In the genomic region with DNA sequence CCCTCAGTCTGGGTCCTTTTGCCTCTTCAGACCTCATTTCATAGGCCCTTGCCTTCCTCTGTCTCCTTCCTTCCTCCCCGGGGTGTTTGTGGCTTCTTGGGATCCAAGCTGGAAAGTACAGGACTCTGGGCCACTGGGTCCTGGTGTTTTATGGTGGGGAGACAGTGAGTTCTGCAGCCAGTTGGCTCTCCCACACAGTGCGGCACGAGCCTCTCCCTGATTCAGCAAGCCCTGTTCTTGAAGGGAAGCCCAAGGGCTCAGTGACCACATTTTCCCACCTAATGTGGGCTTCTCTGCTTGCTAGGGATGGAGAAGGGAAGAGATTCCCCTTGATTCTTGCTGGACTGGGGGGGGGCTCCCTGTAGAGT, we compare ENCODE assay signal across 8 mouse cellular contexts. TPM values are rescaled to one million over a fixed set of nuclear protein-coding genes. Genes with fewer than 3 reads are reported as not detected.
DNase-seq lines count a peak whose midpoint lies in the region; ATAC-seq and TF ChIP-seq lines count a peak whose summit lies in the region.

No protein-coding gene starts in this region.

- peaks cover 87% of the 10 kb centered on the region for H3K4me1 ChIP-seq in megakaryocyte, embryonic 14.5 days
- peaks cover 84% of the 10 kb centered on the region for H3K4me1 ChIP-seq in limb, embryonic 14.5 days (ENCODE audit: control insufficient read depth, insufficient read depth, low read length)
- H3K4me1 ChIP-seq in testis, adult 2 months (ENCODE audit: control insufficient read depth, insufficient read depth, low read length): peaks cover 73% of the 10 kb centered on the region

- intact Hi-C loops in left cerebral cortex, postnatal 10 days (cut with DNase I): no loop called here

- no peaks in the 10 kb centered on the region for H3K36me3 ChIP-seq in megakaryocyte, embryonic 14.5 days (replicated peaks; ENCODE audit: low read length)
- peaks cover 10% of the 10 kb centered on the region for H3K36me3 ChIP-seq in limb, embryonic 14.5 days (ENCODE audit: control insufficient read depth, insufficient read depth, low read length)
- no peaks in the 10 kb centered on the region for H3K36me3 ChIP-seq in testis, adult 2 months (ENCODE audit: control insufficient read depth, insufficient read depth, low read length)

- no peak for TF ChIP-seq CTCF in testis, adult 2 months (IDR thresholded peaks at IDR 0.05; ENCODE audit: control insufficient read depth, insufficient read depth, insufficient replicate concordance, low read depth, low read length)

- peak overlapping the region; percentile 93 for H3K4me3 ChIP-seq in megakaryocyte, embryonic 14.5 days (replicated peaks)
- H3K4me3 ChIP-seq in limb, embryonic 14.5 days (replicated peaks; ENCODE audit: low read length): peak overlapping the region; percentile 75
- peak overlapping the region; percentile 88 for H3K4me3 ChIP-seq in testis, adult 2 months (ENCODE audit: control insufficient read depth, low read depth, low read length)

- H3K4me2 ChIP-seq in limb, embryonic 14.5 days (replicated peaks; ENCODE audit: low read depth, low read length, severe bottlenecking): peak overlapping the region; percentile 90

- peak overlapping the region; percentile 86 for H3K27ac ChIP-seq in limb, embryonic 14.5 days (replicated peaks; ENCODE audit: low read depth, low read length)
- peak overlapping the region; percentile 92 for H3K27ac ChIP-seq in testis, adult 2 months (ENCODE audit: control insufficient read depth, insufficient read depth, low read depth, low read length)

- peaks cover 95% of the 10 kb centered on the region for H3K27me3 ChIP-seq in megakaryocyte, embryonic 14.5 days (replicated peaks)
- no peaks in the 10 kb centered on the region for H3K27me3 ChIP-seq in limb, embryonic 14.5 days (ENCODE audit: control insufficient read depth, insufficient read depth, low read length)
- H3K27me3 ChIP-seq in testis, adult 2 months (ENCODE audit: control insufficient read depth, insufficient read depth, low read length): no peaks in the 10 kb centered on the region

- 41% methylated on average over 3 of the region's 3 CpGs for WGBS in limb, embryonic 14.5 days

- H3K9me3 ChIP-seq in megakaryocyte, embryonic 14.5 days: no peaks in the 10 kb centered on the region
- no peaks in the 10 kb centered on the region for H3K9me3 ChIP-seq in limb, embryonic 14.5 days (ENCODE audit: control insufficient read depth, low read length)

- ATAC-seq in megakaryocyte, adult 5-6 weeks (ENCODE audit: poor library complexity, severe bottlenecking): no peak
- no peak for ATAC-seq in limb, embryonic 14.5 days (ENCODE audit: low FRiP score, low read depth)

- TF ChIP-seq POLR2A in limb, embryonic 14.5 days (IDR thresholded peaks at IDR 0.05; ENCODE audit: borderline replicate concordance, extremely low read depth, insufficient read depth, insufficient read length): no peak
- TF ChIP-seq POLR2A in testis, adult 2 months (IDR thresholded peaks at IDR 0.05; ENCODE audit: control insufficient read depth, low read depth, low read length): no peak

- peak overlapping the region; percentile 25; the same call in 1 of the 2 replicates for H3K9ac ChIP-seq in limb, embryonic 14.5 days (ENCODE audit: low read depth, low read length, severe bottlenecking)

- peak; percentile 27 for DNase-seq in adrenal gland, adult 8-10 months
- DNase-seq in adrenal gland, postnatal 25 days: no peak
- DNase-seq in limb, embryonic 14.5 days (ENCODE audit: low spot score): no peak
- DNase-seq in left cerebral cortex, postnatal 10 days (ENCODE audit: extremely low spot score in 1 of 2, low spot score in 2 of 2): no peak
- DNase-seq in cerebellum, postnatal 14 days: no peak

RNA-seq across cellular contexts. Expression of a gene that starts 14.9 kb away (rescaled TPM):
- 10 to 100 TPM; 21.3 to 36.8 (median 30.8) TPM for total RNA-seq in adrenal gland, adult 8-10 months (2022)
- 21.8 and 27.7 TPM in 2 replicates for total RNA-seq in adrenal gland, postnatal 25 days (2021)
- polyA plus RNA-seq in megakaryocyte, embryonic 14.5 days (2012; ENCODE audit: insufficient read depth, low replicate concordance): 11.8 and 25.3 TPM in 2 replicates
- 124 and 125 TPM in 2 replicates for total RNA-seq in megakaryocyte, adult 5-6 weeks (2015)
- total RNA-seq in megakaryocyte, adult 5-6 weeks (2017): 38.8 and 43.3 TPM in 2 replicates
- 39.8 and 57.0 TPM in 2 replicates for polyA plus RNA-seq in limb, embryonic 14.5 days (2012; rRNA removed)
- polyA plus RNA-seq in limb, embryonic 14.5 days (2014; fragmentation: Nextera tagmentation; extraction: Ambion mirVana): 52.4 and 58.3 TPM in 2 replicates
- polyA plus RNA-seq in testis, adult 2 months (2012; rRNA removed): 18.7 and 20.1 TPM in 2 replicates
- total RNA-seq in left cerebral cortex, postnatal 10 days (2021): 10 to 100 TPM; 16.6 to 16.9 TPM

RNA-seq across cellular contexts. Expression of a gene that starts 34.9 kb away (rescaled TPM):
- under 1 TPM; 0.20 to 0.95 (median 0.72) TPM for total RNA-seq in adrenal gland, adult 8-10 months (2022)
- 1.7 and 4.3 TPM in 2 replicates for total RNA-seq in adrenal gland, postnatal 25 days (2021)
- 0.44 TPM in 1 of 2 replicates, not detected in the other for polyA plus RNA-seq in megakaryocyte, embryonic 14.5 days (2012; ENCODE audit: insufficient read depth, low replicate concordance)
- total RNA-seq in megakaryocyte, adult 5-6 weeks (2015): 26.4 and 31.3 TPM in 2 replicates
- total RNA-seq in megakaryocyte, adult 5-6 weeks (2017): 26.5 and 27.5 TPM in 2 replicates
- 13.1 and 15.6 TPM in 2 replicates for polyA plus RNA-seq in limb, embryonic 14.5 days (2012; rRNA removed)
- 25.2 and 25.8 TPM in 2 replicates for polyA plus RNA-seq in limb, embryonic 14.5 days (2014; fragmentation: Nextera tagmentation; extraction: Ambion mirVana)
- 2.5 and 2.9 TPM in 2 replicates for polyA plus RNA-seq in testis, adult 2 months (2012; rRNA removed)
- total RNA-seq in left cerebral cortex, postnatal 10 days (2021): under 1 TPM; 0.32 TPM

RNA-seq across cellular contexts. Expression of a gene that starts 40.3 kb away (rescaled TPM):
- not detected for total RNA-seq in adrenal gland, adult 8-10 months (2022)
- total RNA-seq in adrenal gland, postnatal 25 days (2021): not detected in 2 replicates
- not detected in 2 replicates for polyA plus RNA-seq in megakaryocyte, embryonic 14.5 days (2012; ENCODE audit: insufficient read depth, low replicate concordance)
- not detected in 2 replicates for total RNA-seq in megakaryocyte, adult 5-6 weeks (2015)
- total RNA-seq in megakaryocyte, adult 5-6 weeks (2017): not detected in 2 replicates
- polyA plus RNA-seq in limb, embryonic 14.5 days (2012; rRNA removed): 1.3 and 2.2 TPM in 2 replicates
- 0.41 and 0.45 TPM in 2 replicates for polyA plus RNA-seq in limb, embryonic 14.5 days (2014; fragmentation: Nextera tagmentation; extraction: Ambion mirVana)
- 13.6 and 23.8 TPM in 2 replicates for polyA plus RNA-seq in testis, adult 2 months (2012; rRNA removed)
- 1 to 10 TPM; 4.1 to 5.1 TPM for total RNA-seq in left cerebral cortex, postnatal 10 days (2021)
